Mouse (Mus musculus) olfactory bulb, adult 2 months (tissue): ENCODE results near the gene Clec2l.

Experiments used
- CTCF ChIP-seq: fragments of 200-500 bp; IDR thresholded peaks from 2 replicates; pipeline ENCODE4 v1.5.1; 2012; ENCODE audit warnings: low read depth, mild to moderate bottlenecking, low read length, moderate library complexity; ENCODE audit not compliant: insufficient read depth
- POLR2A ChIP-seq: fragments of 200-500 bp; IDR thresholded peaks from 2 replicates; pipeline ENCODE4 v1.6.1; 2012; ENCODE audit warnings: mild to moderate bottlenecking, low read depth, low read length, moderate library complexity; ENCODE audit not compliant: insufficient read depth

- TF ChIP-seq CTCF (no peak), POLR2A (no peak)
Measured at GRCm38 (mm10) chr6:38692556-38692955, 29.7 kb downstream of the Clec2l start.
